Mouse (Mus musculus) kidney, adult 9 months (tissue): ENCODE data around the gene Gm20518.

Experiments
- DNase-seq: peaks from one replicate; pipeline ENCODE4 v3.0.0; 2022

Gm20518 gene

GRCm38 (mm10) chr16:17803675-17804448 is 87.6 kb downstream of the Gm20518 start:
- DNase-seq, result no peak

GRCm38 (mm10) chr16:17802839-17803674 is 88.4 kb downstream of the Gm20518 start:
- DNase-seq, result no peak

GRCm38 (mm10) chr16:17802456-17802838 is 89.0 kb downstream of the Gm20518 start:
- no peak for DNase-seq

- DNase-seq, result no peak
Observed at GRCm38 (mm10) chr16:17801777-17802455, 89.6 kb downstream of the Gm20518 start.

- no peak for DNase-seq
Observed at GRCm38 (mm10) chr16:17799584-17799983, 91.9 kb downstream of the Gm20518 start.

- DNase-seq, result peak; percentile 54
Observed at GRCm38 (mm10) chr16:17798321-17799180, 92.9 kb downstream of the Gm20518 start.

GRCm38 (mm10) chr16:17797812-17798311 is 93.6 kb downstream of the Gm20518 start:
- DNase-seq, result no peak

GRCm38 (mm10) chr16:17796971-17797811 is 94.3 kb downstream of the Gm20518 start, which contains the start of gene Scarf2:
Gene Scarf2, plus strand, starts transcription at chr16:17797282.
- no peak for DNase-seq

- DNase-seq, result no peak
Observed at GRCm38 (mm10) chr16:17796519-17796918, 95.0 kb downstream of the Gm20518 start.

- no peak for DNase-seq
Observed at GRCm38 (mm10) chr16:17795643-17796042, 95.8 kb downstream of the Gm20518 start.

- no peak for DNase-seq
Observed at GRCm38 (mm10) chr16:17794047-17794446, 97.4 kb downstream of the Gm20518 start.

- no peak for DNase-seq
Observed at GRCm38 (mm10) chr16:17792728-17793127, 98.7 kb downstream of the Gm20518 start.

- no peak for DNase-seq
Observed at GRCm38 (mm10) chr16:17785337-17785736, 106.1 kb downstream of the Gm20518 start.
